Mouse (Mus musculus) forebrain, embryonic 14.5 days (tissue): Measurements from ENCODE around the gene Pecr. TPM values are rescaled to one million over a fixed set of nuclear protein-coding genes. Genes with fewer than 3 reads are reported as not detected.
A peak's percentile ranks its signal among the peaks of the same experiment; 100 is the strongest.

Source experiments
- ATAC-seq: fragments of 200-750 bp; cut with Nextera tagmentation; 2 replicates; pipeline ENCODE4 v1.8.0; 2017; ENCODE audit warnings: mild to moderate bottlenecking, moderate library complexity
- DNase-seq: peaks from one replicate; pipeline ENCODE4 v3.0.0-alpha.2; 2015; ENCODE audit warnings: low spot score
- H3K27ac ChIP-seq: fragments of 300-500 bp; sonication (generic); 2 replicates; pipeline ENCODE4 v1.5.1; 2014; ENCODE audit warnings: low read depth, mild to moderate bottlenecking, control low read depth, low read length, moderate library complexity
- H3K27me3 ChIP-seq: fragments of 300-500 bp; sonication (generic); replicated peaks from 2 replicates; pipeline ENCODE4 v1.6.1; 2014; ENCODE audit warnings: low read length, control low read depth, mixed read lengths; ENCODE audit not compliant: control insufficient read depth, insufficient read depth
- H3K36me3 ChIP-seq: fragments of 300-500 bp; sonication (generic); 2 replicates; pipeline ENCODE4 v1.6.1; 2014; ENCODE audit warnings: low read length, control low read depth; ENCODE audit not compliant: control insufficient read depth, insufficient read depth
- H3K4me1 ChIP-seq: fragments of 300-500 bp; sonication (generic); 2 replicates; pipeline ENCODE4 v1.6.1; 2014; ENCODE audit warnings: antibody characterized with exemption, low read length, control low read depth; ENCODE audit not compliant: control insufficient read depth, insufficient read depth
- H3K4me2 ChIP-seq: fragments of 300-500 bp; sonication (generic); 2 replicates; pipeline ENCODE4 v1.6.1; 2014; ENCODE audit warnings: mild to moderate bottlenecking, control low read depth, low read length
- H3K4me3 ChIP-seq: fragments of 300-500 bp; sonication (generic); 2 replicates; pipeline ENCODE4 v1.5.1; 2014; ENCODE audit warnings: low read depth, low read length, control low read depth
- H3K9ac ChIP-seq: fragments of 300-500 bp; sonication (generic); 2 replicates; pipeline ENCODE4 v1.6.1; 2014; ENCODE audit warnings: mild to moderate bottlenecking, low read length, control low read depth, moderate library complexity
- H3K9me3 ChIP-seq: fragments of 300-500 bp; sonication (generic); replicated peaks from 2 replicates; pipeline ENCODE4 v1.6.1; 2016; ENCODE audit warnings: low read length, control low read depth, mixed read lengths; ENCODE audit not compliant: control insufficient read depth
- WGBS: fragments of 180-500 bp; shearing (Covaris S2); extraction: QIAGEN DNeasy Blood & Tissue Kit; methylation state at CpG from one replicate; pipeline ENCODE4 v1.1.7; 2014; 5-methylcytosine and 5-hydroxymethylcytosine counted together
- polyA plus RNA-seq: library from polyadenylated mRNA; unstranded; fragments of >200 nt; fragmentation: Nextera tagmentation; extraction: Ambion mirVana; gene quantifications from 2 replicates; pipeline ENCODE4 v1.2.1, GENCODE M21; 2014

Gene Pecr
- polyA plus RNA-seq, 1 experiment from 2014 or later = 10.3 TPM

DNA sequence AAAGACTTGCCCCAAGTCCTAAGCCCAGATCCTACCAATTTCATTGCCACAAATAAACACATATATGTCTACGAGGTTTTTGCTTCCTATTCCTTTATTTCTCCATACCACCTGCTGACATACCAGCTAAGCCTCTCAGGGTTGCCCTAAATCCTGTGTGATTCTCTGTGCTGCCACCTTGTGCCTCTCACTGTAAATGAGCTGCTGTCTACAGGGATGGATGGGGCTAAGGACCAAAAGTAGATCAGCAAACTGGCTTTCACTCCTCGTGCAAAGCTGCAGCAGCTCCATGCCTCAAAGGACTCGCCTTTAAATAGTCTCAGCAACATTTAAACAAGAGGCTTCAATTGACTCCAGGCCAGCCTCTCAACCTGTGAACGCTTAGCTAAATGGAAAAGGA is 64.1 kb downstream of the Pecr start:
- no peaks in the 10 kb centered on the region for H3K27me3 ChIP-seq
- no peak overlapping the region for H3K27ac ChIP-seq
- ATAC-seq (peak; percentile 51; the same call in 1 of the 2 replicates), DNase-seq (peak; percentile 62)
- 13% methylated on average over 4 of the region's 4 CpGs for WGBS
- H3K4me2 ChIP-seq = no peak overlapping the region
- no peak overlapping the region for H3K9ac ChIP-seq
- H3K4me1 ChIP-seq = no peaks in the 10 kb centered on the region
- H3K9me3 ChIP-seq = no peaks in the 10 kb centered on the region
- no peaks in the 10 kb centered on the region for H3K36me3 ChIP-seq
- H3K4me3 ChIP-seq = no peak overlapping the region

DNA sequence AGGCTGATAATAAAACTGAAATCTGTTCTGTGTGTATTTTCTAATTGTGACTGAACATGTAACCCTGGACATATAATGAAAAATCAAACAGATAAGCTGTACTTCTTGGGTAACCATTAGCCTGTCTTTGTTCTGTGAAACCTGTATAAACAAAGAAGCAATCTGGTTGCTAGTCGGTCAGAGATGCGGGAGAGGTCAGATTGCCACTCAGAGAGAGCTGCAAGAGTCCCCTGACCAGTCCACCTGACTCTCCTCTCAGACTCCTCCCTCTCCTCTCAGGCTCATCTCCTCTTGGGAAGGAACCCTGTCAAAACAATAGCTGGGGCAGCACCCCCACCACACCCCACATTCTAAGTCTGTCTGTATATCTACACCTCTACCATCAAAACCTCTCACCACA is 65.0 kb downstream of the Pecr start:
- H3K4me1 ChIP-seq = no peaks in the 10 kb centered on the region
- H3K27me3 ChIP-seq = no peaks in the 10 kb centered on the region
- H3K9ac ChIP-seq = no peak overlapping the region
- H3K36me3 ChIP-seq = no peaks in the 10 kb centered on the region
- no peak overlapping the region for H3K4me3 ChIP-seq
- DNase-seq (no peak), ATAC-seq (no peak)
- no peak overlapping the region for H3K27ac ChIP-seq
- H3K9me3 ChIP-seq = no peaks in the 10 kb centered on the region
- WGBS = 40% methylated on average over 2 of the region's 2 CpGs
- no peak overlapping the region for H3K4me2 ChIP-seq

DNA sequence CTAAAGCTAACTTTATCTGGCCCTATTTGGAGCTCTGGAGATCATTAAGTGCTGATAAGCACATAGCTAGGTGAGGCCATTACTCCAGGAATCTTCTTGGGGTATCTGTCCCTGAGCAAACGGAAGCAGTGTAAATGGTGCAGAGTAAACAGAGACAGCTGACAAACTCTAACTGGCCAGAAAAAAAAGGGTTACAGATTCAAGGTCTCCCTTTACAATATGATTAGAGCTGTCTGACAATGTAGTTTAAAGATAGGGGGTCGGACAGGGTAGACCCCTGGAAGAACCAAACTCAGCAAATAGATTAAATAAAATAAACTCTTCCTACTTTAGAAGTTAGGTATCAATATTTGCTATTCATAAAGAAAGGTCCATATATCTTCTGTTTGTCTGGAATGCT is 65.5 kb downstream of the Pecr start:
- 82% methylated on average over 2 of the region's 2 CpGs for WGBS
- H3K4me1 ChIP-seq = no peaks in the 10 kb centered on the region
- H3K4me3 ChIP-seq = no peak overlapping the region
- no peak overlapping the region for H3K4me2 ChIP-seq
- DNase-seq = no peak
- H3K27me3 ChIP-seq = no peaks in the 10 kb centered on the region
- no peak overlapping the region for H3K27ac ChIP-seq
- H3K9me3 ChIP-seq = no peaks in the 10 kb centered on the region
- no peaks in the 10 kb centered on the region for H3K36me3 ChIP-seq
- no peak overlapping the region for H3K9ac ChIP-seq
- ATAC-seq = no peak

DNA sequence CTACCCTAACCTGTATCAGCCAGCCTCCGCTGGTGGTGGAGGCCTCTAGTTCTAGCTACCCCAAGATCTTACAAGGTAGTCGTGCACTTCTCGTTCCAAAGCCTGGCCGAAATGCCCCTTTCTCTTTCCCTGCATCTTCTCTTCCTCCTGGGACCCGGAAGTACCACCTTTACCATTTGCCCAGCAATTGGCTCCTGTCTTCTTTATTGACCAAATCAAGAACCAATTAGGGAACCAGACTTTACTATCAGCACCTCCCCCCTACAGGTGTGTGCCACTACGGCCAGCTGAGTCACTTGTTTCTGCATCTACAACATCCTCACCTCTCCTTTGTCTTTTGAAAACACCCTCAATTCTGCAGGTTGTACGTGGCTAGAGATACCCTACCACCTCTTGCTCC is 67.4 kb downstream of the Pecr start:
- ATAC-seq (no peak), DNase-seq (no peak)
- 87% methylated on average over 7 of the region's 7 CpGs for WGBS
- Histone ChIP-seq H3K9ac (no peak overlapping the region), H3K4me1 (no peaks in the 10 kb centered on the region), H3K4me2 (no peak overlapping the region), H3K27ac (no peak overlapping the region), H3K9me3 (no peaks in the 10 kb centered on the region), H3K4me3 (no peak overlapping the region), H3K36me3 (no peaks in the 10 kb centered on the region), H3K27me3 (no peaks in the 10 kb centered on the region)

DNA sequence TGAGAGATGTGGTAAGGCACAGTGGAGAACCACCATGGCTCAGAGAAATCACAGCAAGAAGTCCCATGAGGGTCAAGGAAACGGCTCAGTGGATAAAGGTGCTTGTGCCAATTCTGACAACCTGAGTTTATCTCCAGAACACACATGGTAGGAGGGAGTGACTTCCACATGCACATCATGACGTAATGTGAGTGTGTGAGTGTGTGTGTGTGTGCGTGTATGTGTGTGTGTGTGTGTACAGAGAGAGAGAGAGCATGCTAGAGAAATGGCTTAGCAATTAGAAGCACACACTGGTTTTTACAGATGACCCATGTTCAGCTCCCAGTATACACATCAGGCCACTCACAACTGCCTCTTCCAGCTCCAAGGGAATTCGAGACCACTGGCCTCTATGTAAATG is 68.9 kb downstream of the Pecr start:
- Histone ChIP-seq H3K36me3 (no peaks in the 10 kb centered on the region), H3K27me3 (no peaks in the 10 kb centered on the region), H3K9ac (no peak overlapping the region), H3K4me2 (no peak overlapping the region), H3K27ac (no peak overlapping the region), H3K4me3 (no peak overlapping the region), H3K9me3 (no peaks in the 10 kb centered on the region), H3K4me1 (no peaks in the 10 kb centered on the region)
- DNase-seq (no peak), ATAC-seq (no peak)
- WGBS = 89% methylated on average over 4 of the region's 4 CpGs

DNA sequence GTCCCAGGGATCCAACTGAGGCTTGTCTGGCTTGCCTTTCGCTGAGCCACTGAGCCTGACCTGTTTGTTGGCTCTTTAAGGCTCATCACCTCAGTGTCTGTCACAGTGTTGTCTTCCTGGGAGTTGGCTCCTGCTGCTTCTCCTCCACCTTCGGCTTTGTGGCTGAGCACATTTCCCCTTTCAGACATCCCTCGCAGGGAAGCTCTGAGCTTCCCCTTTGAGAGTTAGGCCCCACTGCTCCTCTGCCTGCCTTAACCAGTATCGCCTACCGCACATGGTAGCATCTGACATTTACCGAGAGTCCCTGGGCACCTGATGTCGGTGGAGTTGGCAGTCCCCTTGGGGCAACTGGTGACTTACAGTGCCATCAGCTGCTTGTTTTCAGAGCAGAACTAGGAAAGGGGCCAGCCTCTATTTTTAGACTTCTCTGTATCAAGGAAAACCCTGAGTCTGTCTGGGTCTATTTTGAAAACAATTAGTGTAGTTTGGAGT is 69.6 kb downstream of the Pecr start:
- no peak for DNase-seq
- H3K27ac ChIP-seq = no peak overlapping the region
- no peaks in the 10 kb centered on the region for H3K9me3 ChIP-seq
- no peak overlapping the region for H3K4me3 ChIP-seq
- H3K4me1 ChIP-seq = no peaks in the 10 kb centered on the region
- no peaks in the 10 kb centered on the region for H3K36me3 ChIP-seq
- H3K9ac ChIP-seq = no peak overlapping the region
- no peak for ATAC-seq
- H3K4me2 ChIP-seq = no peak overlapping the region
- no peaks in the 10 kb centered on the region for H3K27me3 ChIP-seq
- WGBS = 65% methylated on average over 7 of the region's 7 CpGs

DNA sequence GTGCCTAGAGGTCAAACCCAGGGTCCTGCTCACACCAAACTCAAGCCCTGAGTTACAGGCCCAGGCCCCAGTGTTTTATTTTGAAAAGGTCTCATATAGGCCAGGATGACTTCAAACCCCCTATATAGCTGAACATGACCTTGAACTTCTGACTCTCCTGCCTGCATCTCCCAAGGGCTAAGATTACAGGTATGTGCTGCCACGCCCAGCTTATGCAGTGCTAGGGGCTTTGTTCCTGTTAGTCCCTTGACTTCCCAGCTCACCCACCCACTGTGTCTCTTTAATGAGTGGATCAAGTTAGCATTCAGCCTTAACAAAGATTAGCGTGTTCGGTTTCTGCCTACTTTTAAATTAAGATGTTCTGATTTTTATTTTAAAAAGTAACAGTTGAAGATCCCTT is 70.2 kb downstream of the Pecr start:
- no peaks in the 10 kb centered on the region for H3K4me1 ChIP-seq
- no peak overlapping the region for H3K9ac ChIP-seq
- 82% methylated on average over 3 of the region's 3 CpGs for WGBS
- no peaks in the 10 kb centered on the region for H3K9me3 ChIP-seq
- H3K27ac ChIP-seq = no peak overlapping the region
- H3K27me3 ChIP-seq = no peaks in the 10 kb centered on the region
- no peak overlapping the region for H3K4me2 ChIP-seq
- no peak overlapping the region for H3K4me3 ChIP-seq
- H3K36me3 ChIP-seq = no peaks in the 10 kb centered on the region
- ATAC-seq = no peak
- no peak for DNase-seq

DNA sequence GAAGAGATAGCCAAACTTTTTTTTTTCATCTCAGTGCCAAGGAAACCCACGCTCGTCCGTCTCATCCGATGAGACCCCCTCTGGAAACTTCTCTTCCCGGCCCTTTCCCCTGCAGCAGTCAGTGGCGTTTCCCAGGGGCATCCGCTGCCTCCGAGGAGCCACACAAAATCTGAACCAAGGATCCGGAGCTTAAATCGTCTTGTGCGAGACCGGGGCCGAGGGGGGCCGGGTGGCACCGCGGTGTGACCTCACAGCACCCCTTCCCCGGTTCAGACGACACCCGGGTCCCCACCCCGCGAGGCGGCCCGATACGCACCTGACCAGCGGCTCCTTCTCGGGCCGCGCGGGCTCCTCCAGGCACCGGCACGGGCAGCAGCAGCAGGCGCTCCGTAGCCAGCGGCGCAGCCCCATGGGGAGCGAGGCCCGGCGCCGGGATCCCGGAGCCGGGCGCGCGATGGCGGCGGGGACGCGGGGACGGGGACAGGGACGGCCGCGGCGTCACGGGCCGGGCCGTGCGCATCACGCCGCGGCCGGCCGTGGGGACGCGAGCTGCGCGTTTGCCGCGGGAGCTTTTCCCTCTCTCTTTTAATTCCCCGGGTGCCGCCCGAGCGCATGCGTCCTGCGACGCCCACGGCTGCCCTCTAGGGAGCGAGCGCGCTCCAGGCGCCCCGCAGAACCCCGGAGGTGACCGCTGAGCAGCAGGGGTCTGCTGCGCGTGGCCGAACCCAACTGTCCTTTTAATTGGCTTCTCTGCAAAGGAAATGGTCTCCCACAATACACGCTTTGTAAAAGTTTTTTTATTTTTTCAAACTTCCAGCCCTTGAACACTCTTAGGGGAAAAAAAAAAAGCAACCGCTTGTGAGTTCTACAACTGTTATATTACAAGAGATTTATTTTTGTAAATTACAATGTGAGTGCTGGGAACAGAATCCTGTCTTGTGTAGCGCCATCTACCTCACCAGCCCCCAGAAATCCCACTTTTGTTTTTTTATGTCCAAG is 72.1 kb downstream of the Pecr start, which contains the start of gene Mreg:
Mreg (minus strand) TSS at position 607 of the 999 bp plus-strand sequence.
- WGBS = under 1% methylated on average over 80 of the region's 89 CpGs
- Histone ChIP-seq H3K27me3 (no peaks in the 10 kb centered on the region), H3K9me3 (no peaks in the 10 kb centered on the region), H3K36me3 (no peaks in the 10 kb centered on the region), H3K4me1 (no peaks in the 10 kb centered on the region), H3K4me3 (peak within 1 kb of the TSS; percentile 67), H3K27ac (no peak within 1 kb of the TSS), H3K4me2 (peak within 1 kb of the TSS; percentile 99), H3K9ac (peak within 1 kb of the TSS; percentile 75)
- peak; percentile 83 for ATAC-seq
- peak; percentile 73 for DNase-seq
